Mouse (Mus musculus) frontal cortex, postnatal 14 days (tissue): ENCODE data around the gene H2afj.
A peak's percentile ranks its signal among the peaks of the same experiment; 100 is the strongest.

Experiments
- DNase-seq, 2 experiments: peaks; one replicate each; pipeline ENCODE4 v3.0.0; 2022; ENCODE audit warnings: low spot score in 2 of 2

The H2afj gene

DNA sequence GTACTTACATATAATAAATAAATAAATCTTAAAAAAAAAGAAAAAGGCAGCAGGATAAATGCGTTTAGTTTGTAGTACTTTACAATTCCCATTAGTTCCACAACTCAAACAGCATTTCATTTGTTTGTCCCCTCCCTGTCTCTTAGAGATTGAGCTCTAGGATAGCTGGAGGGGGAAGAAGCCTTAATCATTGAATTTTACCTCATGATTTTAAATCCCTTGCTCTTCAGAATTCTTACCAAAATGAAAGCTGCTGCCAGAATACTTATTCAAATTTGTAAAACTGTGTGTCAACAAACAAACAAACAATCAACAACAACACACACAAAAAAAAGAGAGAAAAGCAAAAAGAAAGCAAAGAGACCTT, 2.7 kb upstream of the H2afj start:
- DNase-seq = no peak

GRCm38 (mm10) chr6:136806819-136807218, 1.2 kb upstream of the H2afj start:
- DNase-seq = no peak

DNA sequence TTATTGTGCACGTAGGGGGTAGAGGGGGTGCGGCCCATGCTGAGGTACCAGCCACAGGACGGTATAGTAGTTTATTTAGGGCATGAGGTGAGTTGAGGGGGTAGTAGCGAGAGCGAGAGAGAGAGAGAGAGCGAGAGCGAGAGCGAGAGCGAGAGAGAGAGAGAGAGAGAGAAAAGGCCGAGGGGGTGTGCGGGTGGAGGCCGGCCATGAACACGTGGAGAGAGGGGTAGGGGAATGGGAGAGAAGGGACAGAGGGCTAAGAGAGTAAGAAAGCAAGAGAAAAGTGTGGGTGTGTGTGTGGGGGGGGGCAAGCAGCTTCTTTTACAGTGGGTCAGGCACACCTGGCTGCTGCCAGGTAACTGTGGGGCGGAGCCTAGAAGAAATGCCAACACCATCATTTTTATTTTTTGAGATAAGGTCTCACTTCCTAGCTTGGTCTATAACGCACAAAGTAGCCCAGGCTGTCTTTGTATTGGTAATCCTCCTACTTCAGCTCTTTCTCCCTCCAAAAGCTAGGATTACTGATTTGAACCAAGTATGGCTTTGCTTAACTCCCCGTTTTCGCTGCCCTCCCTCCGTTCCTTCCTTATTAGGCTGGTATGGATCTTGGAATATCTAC, 540 bp upstream of the H2afj start:
- no peak for DNase-seq

DNA sequence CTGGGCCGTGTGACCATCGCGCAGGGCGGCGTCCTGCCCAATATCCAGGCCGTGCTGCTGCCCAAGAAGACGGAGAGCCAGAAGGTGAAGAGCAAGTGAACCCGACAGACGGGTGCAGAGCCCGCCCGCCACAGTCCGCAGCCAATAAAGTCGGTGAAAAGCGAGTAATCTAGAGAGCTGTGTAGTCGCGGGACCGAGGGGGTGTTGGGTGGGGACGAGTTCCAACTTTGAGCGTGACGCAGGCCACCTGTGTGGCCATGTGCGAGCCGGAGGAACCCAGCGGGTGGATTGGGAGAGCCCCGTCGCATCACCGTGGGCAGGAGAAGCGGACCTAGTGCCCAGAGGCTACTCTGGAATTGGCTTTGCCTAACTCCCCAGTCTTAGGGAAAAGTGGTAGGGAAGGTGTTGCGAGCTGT, 595 bp downstream of the H2afj start:
- no peak for DNase-seq

DNA sequence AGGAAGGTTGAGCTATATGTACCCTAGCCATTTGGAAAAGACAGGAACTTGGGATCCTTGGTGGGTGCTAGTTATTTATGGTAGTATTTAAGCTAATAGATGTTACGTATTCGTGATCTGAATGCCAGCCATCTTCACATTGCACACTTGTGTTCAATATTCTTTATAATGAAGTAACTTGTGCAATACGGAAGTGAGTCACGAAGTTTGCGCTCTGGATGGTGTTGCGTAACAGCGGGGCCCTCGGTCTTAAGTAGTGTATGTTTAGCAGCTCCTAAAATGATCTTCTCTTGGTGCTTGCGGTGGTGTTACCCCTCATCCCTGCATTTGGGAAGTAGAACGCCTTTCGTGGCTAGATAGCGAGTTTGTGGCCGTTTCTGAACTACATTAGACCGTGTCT, 1.0 kb downstream of the H2afj start:
- DNase-seq = no peak

DNA sequence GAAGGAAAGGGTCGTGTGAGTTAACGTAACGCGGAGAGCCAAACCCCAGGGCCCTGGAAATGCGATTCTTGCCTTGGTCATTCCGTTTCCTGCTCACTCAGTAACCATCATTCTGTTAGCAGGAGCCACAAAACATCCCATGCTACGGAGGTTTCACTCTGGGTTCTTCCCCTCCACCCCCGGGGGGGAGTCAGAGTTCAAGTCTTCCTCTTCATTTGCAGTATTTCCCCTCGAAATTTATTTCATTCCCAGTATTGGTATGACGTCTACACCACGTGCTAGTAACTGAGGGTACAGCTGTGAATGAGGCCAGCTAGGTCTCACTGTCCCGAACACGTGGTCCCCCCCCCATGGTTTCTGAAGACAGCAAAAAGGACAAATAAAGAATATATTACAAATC, 1.6 kb downstream of the H2afj start:
- no peak for DNase-seq

- no peak for DNase-seq
Observed at GRCm38 (mm10) chr6:136811196-136811595, 3.2 kb downstream of the H2afj start.

- DNase-seq = no peak
Observed at GRCm38 (mm10) chr6:136813117-136813516, 5.1 kb downstream of the H2afj start.

GRCm38 (mm10) chr6:136815381-136815780, 7.3 kb downstream of the H2afj start:
- no peak for DNase-seq

- no peak for DNase-seq
Observed at GRCm38 (mm10) chr6:136816826-136817225, 8.8 kb downstream of the H2afj start.

DNA sequence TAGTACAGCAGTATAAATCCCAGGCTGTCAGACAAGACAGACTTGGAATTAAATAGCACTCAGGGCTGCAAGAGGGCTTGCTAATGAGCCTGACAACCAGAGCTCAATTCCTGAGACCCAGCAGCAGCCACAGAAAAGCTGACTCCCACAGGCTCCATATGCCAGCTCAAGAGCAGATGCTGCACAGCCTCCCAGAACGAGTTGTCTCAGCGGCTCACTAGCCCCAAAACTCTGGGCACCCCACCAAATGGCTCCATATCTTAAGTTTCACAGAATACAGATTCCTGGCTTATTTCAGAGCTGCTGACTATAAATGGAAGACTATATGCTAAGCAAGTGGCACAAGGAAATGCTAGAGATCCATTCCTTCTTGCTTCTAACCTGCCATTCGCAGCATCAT, 9.5 kb downstream of the H2afj start:
- peak; percentile 70 to 77 for DNase-seq

DNA sequence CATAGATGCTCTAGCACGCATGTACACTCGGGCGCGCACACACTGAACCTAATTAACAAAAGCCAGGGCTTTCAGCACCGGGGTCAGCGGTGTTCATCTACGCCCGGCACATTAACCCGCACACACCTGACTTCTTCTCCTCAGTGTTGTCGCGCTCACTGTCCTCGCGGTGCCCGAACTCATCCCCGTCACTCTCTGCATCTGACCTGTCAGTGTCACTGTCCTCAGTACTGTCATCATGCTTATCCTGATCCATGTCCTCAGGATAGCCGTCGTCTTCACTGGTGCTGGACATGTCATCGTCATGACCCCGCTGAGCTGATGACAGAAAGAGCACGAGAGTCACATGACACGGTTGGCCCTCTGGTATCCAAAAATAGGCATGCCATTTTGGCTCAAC, 12.3 kb downstream of the H2afj start:
- no peak for DNase-seq

DNA sequence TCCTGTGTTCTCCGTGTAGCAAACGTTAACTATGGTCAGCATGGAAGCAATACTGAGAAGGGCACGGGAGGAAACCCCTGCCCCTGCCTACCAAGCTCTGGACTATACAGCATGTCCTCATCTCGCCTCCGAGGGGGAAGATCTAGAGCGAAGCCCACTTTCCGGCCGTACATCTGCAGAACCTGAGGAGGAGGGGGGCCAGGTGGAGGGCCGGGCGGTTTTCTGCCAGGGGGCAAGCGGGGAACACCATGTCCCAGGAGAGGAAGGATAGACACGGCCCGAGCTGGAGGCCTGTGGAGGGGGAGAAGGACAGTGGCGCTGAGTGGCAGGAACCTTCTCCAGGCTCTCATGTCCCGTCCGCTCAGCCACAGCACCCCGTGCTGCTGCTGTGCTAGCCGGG, 13.0 kb downstream of the H2afj start:
- DNase-seq = no peak

GRCm38 (mm10) chr6:136824987-136825386, 16.9 kb downstream of the H2afj start:
- no peak for DNase-seq

DNA sequence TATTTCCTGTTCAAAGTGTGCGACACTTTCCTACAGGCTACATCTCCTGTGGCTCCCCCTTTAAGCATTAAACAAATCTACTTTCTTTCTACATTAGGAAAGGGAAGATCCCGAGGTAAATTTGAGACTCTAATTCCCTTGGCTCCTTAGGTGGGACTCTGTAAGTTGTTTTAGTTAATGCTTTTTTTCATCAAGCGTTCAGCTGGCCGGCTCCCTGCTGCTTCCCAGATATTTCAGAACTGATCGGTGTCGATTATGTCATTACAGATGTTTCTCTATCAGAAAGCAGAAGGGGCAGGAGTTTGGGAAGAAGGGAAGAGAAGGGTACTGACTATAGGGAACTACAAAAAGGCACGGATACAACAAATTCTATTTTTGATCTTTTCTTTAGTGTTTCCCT, 19.1 kb downstream of the H2afj start:
- no peak for DNase-seq

GRCm38 (mm10) chr6:136827516-136827880, 19.5 kb downstream of the H2afj start, which contains the start of gene BC049715:
Gene BC049715 (plus strand): TSS chr6:136827626.
- DNase-seq = no peak

DNA sequence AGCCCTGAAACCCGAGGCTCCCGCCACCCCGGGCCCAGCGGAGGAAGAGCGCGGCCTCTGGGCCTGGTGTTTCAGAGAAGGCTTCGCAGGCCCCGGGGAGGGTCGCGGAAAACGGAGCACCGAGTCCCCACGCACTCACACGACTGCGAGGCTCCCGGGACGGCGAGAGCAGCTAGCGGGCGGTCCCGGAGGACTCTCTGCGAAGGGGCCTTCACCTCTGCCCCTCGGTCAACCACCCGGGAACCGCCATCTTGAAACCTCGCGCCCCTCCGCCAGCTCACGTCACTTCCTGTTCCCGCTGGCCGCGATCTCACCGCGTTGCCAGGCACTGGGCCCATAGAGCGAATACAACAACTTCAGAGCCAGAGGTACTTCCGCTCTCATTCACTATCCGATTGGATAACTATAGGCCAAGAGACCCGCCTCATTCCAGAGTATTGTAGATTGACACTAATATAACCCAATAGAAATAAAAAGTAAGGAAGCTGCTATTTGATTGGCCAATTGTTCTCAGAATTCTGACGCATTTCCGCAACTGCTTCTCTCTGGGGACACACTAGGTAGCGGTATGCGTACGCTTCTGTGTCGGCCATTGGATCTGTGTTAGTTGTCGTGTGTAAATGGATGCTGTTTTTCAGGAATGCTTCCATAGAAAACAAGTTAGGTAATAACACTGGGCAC, 20.0 kb downstream of the H2afj start, which contains the start of gene Wbp11:
Gene Wbp11, minus strand, starts transcription at position 353 of the 681 bp plus-strand sequence.
- DNase-seq = peak; percentile 94 to 95

DNA sequence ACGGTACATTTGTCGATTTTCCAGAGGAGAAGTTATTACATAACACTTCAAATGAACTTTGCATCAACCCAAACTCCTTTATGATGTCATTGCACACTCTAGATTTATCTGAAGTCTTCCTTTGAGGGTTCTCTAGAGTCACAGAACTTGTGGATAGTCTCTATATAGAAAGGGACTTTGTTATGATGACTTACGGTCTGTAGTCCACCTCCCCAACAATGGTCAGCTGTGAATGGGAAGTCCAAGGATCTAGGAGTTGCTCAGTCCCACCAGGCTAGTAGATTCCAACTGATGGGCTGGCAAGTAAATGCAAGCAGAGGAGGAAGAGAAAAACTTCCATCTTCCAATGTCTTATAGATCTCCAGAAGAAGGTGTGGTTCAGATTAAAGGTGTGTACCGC, 20.6 kb downstream of the H2afj start:
- no peak for DNase-seq

DNA sequence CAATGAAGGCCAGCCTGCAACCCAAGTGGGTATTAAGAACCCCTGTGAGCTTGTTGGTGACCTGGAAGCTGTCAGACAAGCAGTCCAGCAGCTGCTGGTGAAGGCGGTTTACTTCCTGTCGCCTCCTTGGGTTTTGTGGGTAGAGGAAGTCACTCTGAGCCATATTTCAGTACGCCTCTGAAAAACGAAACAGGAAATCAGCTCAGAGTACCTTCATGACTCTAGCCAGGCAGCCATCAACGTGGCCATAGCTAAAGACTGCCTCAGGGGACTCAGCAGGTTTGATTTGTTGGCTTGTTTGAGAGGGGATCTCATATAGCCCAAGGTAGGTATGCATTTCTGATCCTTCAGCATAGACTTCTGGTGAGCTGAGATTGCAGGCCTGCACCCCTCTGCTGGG, 23.7 kb downstream of the H2afj start:
- no peak for DNase-seq

DNA sequence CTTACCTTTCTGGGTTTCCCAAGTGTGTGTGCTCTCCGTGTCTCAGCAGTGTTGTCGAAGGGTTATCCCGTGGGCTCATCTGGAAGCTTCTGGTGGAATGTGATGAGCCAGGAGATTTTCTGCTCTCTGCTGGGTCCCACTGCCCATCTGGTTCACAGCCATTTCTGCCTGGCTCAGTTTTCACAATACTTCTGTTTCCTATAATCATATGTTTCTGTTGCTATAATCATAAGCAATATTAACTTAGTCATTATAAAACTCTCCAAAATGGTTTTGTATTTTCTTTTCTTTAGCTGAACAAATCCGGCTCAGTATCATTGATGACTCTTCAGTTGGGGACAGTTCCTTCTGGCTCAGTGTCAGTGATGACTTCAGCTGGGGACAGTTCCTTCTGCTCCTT, 27.3 kb downstream of the H2afj start, which contains the start of gene Smco3:
Gene Smco3, minus strand, starts transcription at position 101 of the 400 bp plus-strand sequence.
- DNase-seq = no peak

DNA sequence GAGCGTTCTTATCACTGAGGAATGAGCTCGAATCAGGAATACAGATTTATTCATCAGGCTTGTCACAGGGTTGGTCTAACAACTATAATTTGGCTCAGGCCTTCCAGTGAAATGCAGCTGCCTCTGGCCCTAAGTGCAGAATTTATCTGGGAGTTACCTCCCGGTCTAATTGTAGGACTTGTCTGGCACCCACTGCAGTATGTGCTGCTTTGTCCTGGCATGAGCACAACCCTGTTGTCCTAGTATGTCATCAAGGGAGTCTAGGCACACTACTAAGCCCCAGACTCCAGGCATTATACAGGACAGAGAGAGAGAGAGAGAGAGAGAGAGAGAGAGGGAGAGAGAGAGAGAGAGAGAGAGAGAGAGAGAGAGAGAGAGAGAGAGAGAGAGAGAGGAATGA, 29.3 kb downstream of the H2afj start:
- DNase-seq = no peak

DNA sequence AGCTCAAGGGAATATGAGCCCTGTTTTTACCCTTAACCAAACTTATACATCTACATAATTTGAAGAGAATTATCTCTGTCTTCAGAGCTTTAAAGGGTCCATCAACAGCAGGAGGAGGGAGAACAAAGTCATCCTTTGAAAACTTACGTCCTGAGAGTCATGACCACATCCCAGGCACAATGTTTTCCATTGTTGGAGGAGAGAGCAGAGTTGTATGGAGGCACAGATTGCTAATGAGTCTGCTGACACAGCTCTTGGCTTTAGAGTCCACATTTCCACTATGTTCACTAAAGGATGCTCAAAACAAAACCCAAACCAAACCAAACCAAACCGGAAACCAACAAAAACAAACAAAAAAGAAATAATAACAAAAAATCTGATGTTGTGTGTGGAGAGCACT, 36.9 kb downstream of the H2afj start:
- no peak for DNase-seq

GRCm38 (mm10) chr6:136845706-136846480, 37.8 kb downstream of the H2afj start:
- DNase-seq = no peak
